Mouse (Mus musculus) olfactory bulb, adult 2 months (tissue): Measurements from ENCODE around the gene Ccnt2. TPM values are rescaled to one million over a fixed set of nuclear protein-coding genes. Genes with fewer than 3 reads are reported as not detected.

Experiments
- H3K27ac ChIP-seq: fragments of 200-500 bp; 2 replicates; pipeline ENCODE4 v1.5.1; 2012; ENCODE audit warnings: low read depth, low read length; ENCODE audit not compliant: insufficient read depth
- H3K4me1 ChIP-seq: fragments of 200-500 bp; 2 replicates; pipeline ENCODE4 v1.6.1; 2012; ENCODE audit warnings: low read length; ENCODE audit not compliant: control insufficient read depth, insufficient read depth
- H3K4me3 ChIP-seq: fragments of 200-500 bp; 2 replicates; pipeline ENCODE4 v1.5.1; 2012; ENCODE audit warnings: mild to moderate bottlenecking, low read depth, low read length, moderate library complexity; ENCODE audit not compliant: insufficient read depth
- CTCF ChIP-seq: fragments of 200-500 bp; IDR thresholded peaks from 2 replicates; pipeline ENCODE4 v1.5.1; 2012; ENCODE audit warnings: low read depth, mild to moderate bottlenecking, low read length, moderate library complexity; ENCODE audit not compliant: insufficient read depth
- POLR2A ChIP-seq: fragments of 200-500 bp; IDR thresholded peaks from 2 replicates; pipeline ENCODE4 v1.6.1; 2012; ENCODE audit warnings: mild to moderate bottlenecking, low read depth, low read length, moderate library complexity; ENCODE audit not compliant: insufficient read depth
- WGBS: fragments of 180-500 bp; shearing (Covaris S2); methylation state at CpG from one replicate; pipeline ENCODE4 v1.1.7; 2018; 5-methylcytosine and 5-hydroxymethylcytosine counted together
- polyA plus RNA-seq: library from polyadenylated mRNA; stranded (reverse); fragments of >200 nt; gene quantifications from 2 replicates; pipeline ENCODE4 v1.2.4, GENCODE M21; 2012; ENCODE audit warnings: low replicate concordance; ENCODE audit not compliant: missing spikeins, insufficient read depth, insufficient read length

The Ccnt2 gene
- polyA plus RNA-seq, 1 experiment, result 57.4 TPM

GRCm38 (mm10) chr1:127845472-127845871 is 71.5 kb downstream of the Ccnt2 start:
- WGBS, result 87% methylated on average over 5 of the region's 5 CpGs
- TF ChIP-seq POLR2A (no peak), CTCF (no peak)
- Histone ChIP-seq H3K27ac (no peak overlapping the region), H3K4me1 (no peaks in the 10 kb centered on the region), H3K4me3 (no peak overlapping the region)

- no peak for TF ChIP-seq CTCF
- TF ChIP-seq POLR2A, result no peak
- Histone ChIP-seq H3K4me1 (peaks cover 2% of the 10 kb centered on the region; the same call in 1 of the 2 replicates), H3K4me3 (no peak overlapping the region), H3K27ac (no peak overlapping the region)
- 77% methylated on average over 7 of the region's 7 CpGs for WGBS
Observed at GRCm38 (mm10) chr1:127850075-127850610, 76.2 kb downstream of the Ccnt2 start.

DNA sequence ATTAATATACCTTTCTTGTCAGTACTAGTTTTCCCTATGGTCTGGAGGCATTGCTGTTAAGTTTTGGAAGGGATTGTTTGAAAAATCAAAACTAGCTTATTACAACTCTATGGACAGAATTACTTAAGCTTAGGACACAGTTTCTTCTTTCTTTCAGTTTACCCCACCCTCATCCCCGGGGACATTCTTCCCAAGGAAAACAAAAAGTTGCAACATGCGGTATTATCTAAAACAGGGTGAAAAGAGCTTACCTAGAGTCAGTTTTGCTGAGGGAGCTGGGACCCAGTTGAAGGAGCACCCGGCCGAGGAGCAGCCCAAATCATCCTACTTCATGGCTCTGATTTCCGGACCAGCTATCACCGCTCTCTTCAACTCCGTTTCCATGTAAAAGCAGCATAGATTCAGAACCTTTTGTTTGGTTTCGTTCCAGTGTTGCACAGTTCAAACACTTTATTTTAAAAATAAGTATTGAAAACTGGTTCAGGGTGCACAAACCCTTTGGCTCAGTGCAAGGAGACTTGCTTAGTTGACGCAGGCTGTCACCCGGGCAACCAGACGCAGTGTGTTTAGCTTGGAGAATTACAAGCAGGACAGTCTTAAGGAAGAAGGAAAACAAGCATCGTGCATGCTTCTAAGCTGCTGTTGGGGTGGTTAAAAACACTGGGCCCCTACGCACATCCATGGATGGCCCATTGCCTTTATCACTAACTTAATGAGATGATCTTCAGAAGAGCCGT is 80.7 kb downstream of the Ccnt2 start, which contains the start of gene Map3k19:
Gene Map3k19, minus strand, starts transcription at position 546 of the 737 bp plus-strand sequence.
- Histone ChIP-seq H3K4me1 (peaks cover 2% of the 10 kb centered on the region; the same call in 1 of the 2 replicates), H3K4me3 (peak within 1 kb of the TSS; percentile 22; the same call in 1 of the 2 replicates), H3K27ac (peak within 1 kb of the TSS; percentile 62; the same call in 1 of the 2 replicates)
- TF ChIP-seq POLR2A (no peak), CTCF (no peak)
- WGBS, result 29% methylated on average over 14 of the region's 14 CpGs

Other genes starting within 250 kb of the Ccnt2 start
- gene Tmem163, start 94.6 kb upstream of the Ccnt2 start, polyA plus RNA-seq, result not detected in 2 replicates
- gene Acmsd, start 44.8 kb upstream of the Ccnt2 start, polyA plus RNA-seq, result not detected in 2 replicates
- gene Map3k19, start 80.9 kb downstream of the Ccnt2 start, polyA plus RNA-seq, result not detected in 2 replicates
- gene Rab3gap1, start 94.6 kb downstream of the Ccnt2 start, polyA plus RNA-seq, result 150 TPM in 1 of 2 replicates, not detected in the other